In the genomic region with DNA sequence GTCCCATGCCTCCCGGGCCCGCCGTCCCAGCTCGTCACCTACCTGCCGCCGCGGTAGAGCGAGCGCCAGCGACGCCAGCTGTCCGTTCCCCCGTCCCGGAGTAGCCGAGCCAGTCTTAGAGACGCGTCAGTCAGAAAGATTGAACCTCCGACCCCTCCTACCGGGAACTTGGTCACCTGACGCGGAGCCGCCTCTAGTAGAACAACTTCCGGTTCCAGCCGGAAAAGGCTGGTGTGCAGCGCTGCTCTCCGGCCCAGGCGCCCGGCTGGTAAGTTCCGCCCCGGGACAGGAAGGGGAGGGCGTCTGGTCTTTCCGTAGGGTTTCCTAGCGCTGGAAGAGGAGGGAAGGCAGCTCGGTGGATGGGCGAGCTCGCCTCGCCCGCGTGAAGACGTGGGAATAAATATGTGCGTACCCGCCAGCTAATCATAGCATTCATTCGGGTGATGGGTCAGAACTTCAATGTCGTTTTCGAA, we compare ENCODE assay signal across 8 mouse cellular contexts. TPM values are rescaled to one million over a fixed set of nuclear protein-coding genes. Genes with fewer than 3 reads are reported as not detected.
A peak's percentile ranks its signal among the peaks of the same experiment; 100 is the strongest.
DNase-seq lines count a peak whose midpoint lies in the region; ATAC-seq lines count a peak whose summit lies in the region.

A gene (minus strand): TSS at position 197 of the 473 bp plus-strand sequence.

- peak within 1 kb of the TSS; percentile 90 for H3K27ac ChIP-seq in hindbrain, embryonic 15.5 days (replicated peaks)

- no peaks in the 10 kb centered on the region for H3K9me3 ChIP-seq in hindbrain, embryonic 15.5 days

- peaks cover 26% of the 10 kb centered on the region for H3K4me1 ChIP-seq in hindbrain, embryonic 15.5 days (replicated peaks)

- DNase-seq in T-cell, adult 2 months (ENCODE audit: low spot score) = peak; percentile 94
- DNase-seq in cerebellum, postnatal 36 days = peak; percentile 89 to 91
- peak; percentile 94 to 95 for DNase-seq in frontal cortex, postnatal 36 days (ENCODE audit: low spot score in 2 of 2)
- DNase-seq in left cerebral cortex, adult 11 months (ENCODE audit: low spot score) = peak; percentile 87
- peak; percentile 95 to 96 for DNase-seq in lung, postnatal 4 days
- peak; percentile 91 for DNase-seq in retina, postnatal 7 days (ENCODE audit: low read depth, low spot score)
- peak; percentile 81 for DNase-seq in urinary bladder, adult 2 months (ENCODE audit: low spot score)

- ATAC-seq in hindbrain, embryonic 15.5 days (ENCODE audit: low FRiP score, low read depth) = peak; percentile 97

- peak within 1 kb of the TSS; percentile 85 for H3K4me3 ChIP-seq in hindbrain, embryonic 15.5 days

- no peaks in the 10 kb centered on the region for H3K27me3 ChIP-seq in hindbrain, embryonic 15.5 days

- peak within 1 kb of the TSS; percentile 87 for H3K4me2 ChIP-seq in hindbrain, embryonic 15.5 days

- under 1% methylated on average over 45 of the region's 45 CpGs for WGBS in hindbrain, embryonic 15.5 days

- H3K9ac ChIP-seq in hindbrain, embryonic 15.5 days = peak within 1 kb of the TSS; percentile 81

- peaks cover 6% of the 10 kb centered on the region; the same call in 1 of the 2 replicates for H3K36me3 ChIP-seq in hindbrain, embryonic 15.5 days

RNA-seq across cellular contexts. Expression of the gene that starts here (rescaled TPM):
- polyA plus RNA-seq in hindbrain, embryonic 15.5 days (2015; fragmentation: Nextera tagmentation; extraction: Ambion mirVana) = 41.1 and 41.7 TPM in 2 replicates
- 27.0 and 28.2 TPM in 2 replicates for polyA plus RNA-seq in urinary bladder, adult 2 months (2012; rRNA removed)

Comparison
In these comparisons a context has a peak if more than half of its experiments do, and no peak if none do; other contexts are left out.
1. Peak in every context shown above with its lines: DNase-seq, ATAC-seq, H3K4me3 ChIP-seq and H3K27ac ChIP-seq.